Mouse (Mus musculus) liver, embryonic 12.5 days (tissue): ENCODE results near the gene Hdac1. TPM values are rescaled to one million over a fixed set of nuclear protein-coding genes. Genes with fewer than 3 reads are reported as not detected.

Experiments
- ATAC-seq: fragments of 200-750 bp; cut with Nextera tagmentation; 2 replicates; pipeline ENCODE4 v1.8.0; 2017; ENCODE audit warnings: moderate number of reproducible peaks, mild to moderate bottlenecking, moderate library complexity
- H3K27ac ChIP-seq: fragments of 300-500 bp; sonication (generic); 2 replicates; pipeline ENCODE4 v1.5.1; 2016; ENCODE audit warnings: mild to moderate bottlenecking
- H3K27me3 ChIP-seq: fragments of 300-500 bp; sonication (generic); replicated peaks from 2 replicates; pipeline ENCODE4 v1.6.1; 2016; ENCODE audit warnings: mild to moderate bottlenecking, moderate library complexity
- H3K36me3 ChIP-seq: fragments of 300-500 bp; sonication (generic); 2 replicates; pipeline ENCODE4 v1.6.1; 2016; ENCODE audit warnings: mild to moderate bottlenecking, moderate library complexity
- H3K4me1 ChIP-seq: fragments of 300-500 bp; sonication (generic); 2 replicates; pipeline ENCODE4 v1.6.1; 2016
- H3K4me2 ChIP-seq: fragments of 300-500 bp; sonication (generic); 2 replicates; pipeline ENCODE4 v1.6.1; 2016; ENCODE audit warnings: mild to moderate bottlenecking, moderate library complexity
- H3K4me3 ChIP-seq: fragments of 300-500 bp; sonication (generic); 2 replicates; pipeline ENCODE4 v1.5.1; 2016; ENCODE audit warnings: mild to moderate bottlenecking, moderate library complexity
- H3K9ac ChIP-seq: fragments of 300-500 bp; sonication (generic); 2 replicates; pipeline ENCODE4 v1.6.1; 2016; ENCODE audit warnings: mild to moderate bottlenecking, moderate library complexity
- H3K9me3 ChIP-seq: fragments of 300-500 bp; sonication (generic); replicated peaks from 2 replicates; pipeline ENCODE4 v1.6.1; 2016; ENCODE audit warnings: mild to moderate bottlenecking, moderate library complexity
- WGBS: fragments of 180-500 bp; shearing (Covaris S2); methylation state at CpG from one replicate; pipeline ENCODE4 v1.1.7; 2016; ENCODE audit not compliant: insufficient replicate concordance; 5-methylcytosine and 5-hydroxymethylcytosine counted together
- microRNA-seq: library from miRNA; unstranded; fragments of <30 nt; microRNA quantifications from one replicate; pipeline ENCODE4, GENCODE M21; 2017
- polyA plus RNA-seq: library from polyadenylated mRNA; unstranded; fragments of >200 nt; fragmentation: Nextera tagmentation; extraction: Ambion mirVana; gene quantifications from 2 replicates; pipeline ENCODE4 v1.2.1, GENCODE M21; 2016

Gene Hdac1
- polyA plus RNA-seq, 1 experiment from 2014 or later: 145 TPM

GRCm38 (mm10) chr4:129495672-129496562, 46.6 kb downstream of the Hdac1 start:
- no peak for ATAC-seq
- no peaks in the 10 kb centered on the region for H3K9me3 ChIP-seq
- peaks cover 63% of the 10 kb centered on the region for H3K4me1 ChIP-seq
- H3K9ac ChIP-seq: no peak overlapping the region
- no peak overlapping the region for H3K4me3 ChIP-seq
- WGBS: 23% methylated on average over 16 of the region's 16 CpGs
- peaks cover 54% of the 10 kb centered on the region for H3K27me3 ChIP-seq
- H3K27ac ChIP-seq: peak overlapping the region; percentile 15; the same call in 1 of the 2 replicates
- H3K36me3 ChIP-seq: no peaks in the 10 kb centered on the region
- no peak overlapping the region for H3K4me2 ChIP-seq

- Histone ChIP-seq H3K4me1 (peaks cover 51% of the 10 kb centered on the region), H3K9me3 (no peaks in the 10 kb centered on the region), H3K4me2 (no peak overlapping the region), H3K9ac (no peak overlapping the region), H3K36me3 (peaks cover under 1% of the 10 kb centered on the region; the same call in 1 of the 2 replicates), H3K27me3 (peaks cover 67% of the 10 kb centered on the region), H3K27ac (no peak overlapping the region), H3K4me3 (no peak overlapping the region)
- no peak for ATAC-seq
- WGBS: 52% methylated on average over 7 of the region's 7 CpGs
These were observed 47.8 kb downstream of the Hdac1 start for GRCm38 (mm10) chr4:129494681-129495080.

DNA sequence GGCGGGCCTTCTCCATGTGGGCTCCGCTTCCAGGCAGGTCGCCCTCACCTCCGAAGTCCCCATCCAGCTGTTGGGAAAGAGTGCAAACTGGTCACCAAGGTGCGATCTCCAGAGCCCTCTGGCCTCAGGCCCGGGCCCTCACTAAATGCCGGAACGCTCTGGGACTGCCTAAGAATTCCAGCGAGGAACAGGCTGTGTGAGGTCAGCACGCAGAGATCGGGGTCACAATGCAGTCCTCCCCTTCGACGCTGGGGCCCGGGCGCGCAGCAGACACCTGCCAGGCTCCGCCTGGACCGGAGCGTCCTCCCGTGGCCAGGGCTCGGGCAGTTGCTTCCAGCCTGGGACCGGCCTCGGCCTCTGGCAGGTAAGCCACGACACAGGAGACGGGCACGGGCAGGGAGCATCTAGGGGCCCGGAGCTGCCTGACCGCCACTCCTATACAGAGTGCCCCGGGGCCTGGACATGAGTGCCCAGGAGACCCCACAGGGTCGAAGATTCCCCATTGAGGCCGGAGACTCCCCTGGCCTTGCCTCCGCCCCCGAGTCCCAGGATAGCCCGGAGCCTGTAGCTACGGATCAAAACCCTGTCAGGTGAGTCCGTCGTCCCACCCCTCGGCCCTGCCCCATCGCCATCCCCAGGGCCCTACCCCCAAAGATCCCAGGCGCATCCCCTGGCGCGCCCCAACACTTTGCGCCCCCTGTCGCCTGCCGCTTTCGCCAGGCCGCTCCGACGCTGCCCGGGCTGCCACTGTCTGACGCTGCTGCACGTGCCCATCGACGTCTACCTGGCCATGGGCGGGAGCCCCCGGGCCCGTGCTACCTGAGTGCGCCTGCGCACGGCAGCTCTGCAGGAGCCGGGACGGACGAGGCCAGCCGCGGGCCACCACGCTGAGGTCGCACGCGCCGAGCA, 51.3 kb downstream of the Hdac1 start, which contains the start of the genes Tssk3 and Fam229a:
TSS of gene Tssk3 (minus strand) at position 51 of the 909 bp plus-strand sequence.
TSS of gene Fam229a (plus strand) at position 219 of the 909 bp plus-strand sequence.
- Histone ChIP-seq H3K9ac (peak within 1 kb of the TSS; percentile 15), H3K9me3 (no peaks in the 10 kb centered on the region), H3K4me1 (peaks cover 25% of the 10 kb centered on the region), H3K27me3 (peaks cover 53% of the 10 kb centered on the region), H3K4me3 (peak within 1 kb of the TSS; percentile 37), H3K27ac (no peak within 1 kb of the TSS), H3K36me3 (peaks cover 34% of the 10 kb centered on the region), H3K4me2 (peak within 1 kb of the TSS; percentile 63)
- ATAC-seq: peak; percentile 50
- WGBS: 12% methylated on average over 69 of the region's 70 CpGs

GRCm38 (mm10) chr4:129481090-129481489, 61.4 kb downstream of the Hdac1 start:
- no peak overlapping the region for H3K9ac ChIP-seq
- H3K9me3 ChIP-seq: no peaks in the 10 kb centered on the region
- 83% methylated on average over 1 of the region's 1 CpGs for WGBS
- no peak for ATAC-seq
- H3K27ac ChIP-seq: no peak overlapping the region
- H3K36me3 ChIP-seq: peaks cover 100% of the 10 kb centered on the region
- H3K27me3 ChIP-seq: no peaks in the 10 kb centered on the region
- 0 out of 2 replicates have a peak, but pooled peaks cover 2% of the 10 kb centered on the region for H3K4me1 ChIP-seq
- H3K4me3 ChIP-seq: no peak overlapping the region
- H3K4me2 ChIP-seq: no peak overlapping the region

DNA sequence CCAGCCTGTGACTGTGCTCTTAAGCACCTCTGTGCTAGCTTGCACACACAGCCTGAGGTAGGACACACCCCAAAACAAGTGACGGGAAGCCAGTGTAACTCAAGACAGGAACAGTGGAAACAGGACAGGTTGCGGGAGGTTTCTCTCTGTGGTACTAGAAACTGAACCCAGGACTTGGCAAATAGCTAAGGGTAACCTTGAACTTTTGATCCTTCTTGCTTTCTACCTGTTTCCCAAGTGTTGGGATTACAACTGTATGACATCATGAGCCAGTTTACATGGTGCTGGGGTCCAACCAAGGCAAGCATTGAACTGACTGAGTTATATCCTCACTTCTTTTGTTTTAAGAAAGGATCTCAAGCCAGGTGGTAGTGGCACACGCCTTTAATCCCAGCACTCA, 62.6 kb downstream of the Hdac1 start:
- no peak overlapping the region for H3K4me2 ChIP-seq
- no peak overlapping the region for H3K9ac ChIP-seq
- H3K36me3 ChIP-seq: peaks cover 100% of the 10 kb centered on the region
- no peak overlapping the region for H3K4me3 ChIP-seq
- no peak for ATAC-seq
- no peaks in the 10 kb centered on the region for H3K9me3 ChIP-seq
- no peak overlapping the region for H3K27ac ChIP-seq
- H3K27me3 ChIP-seq: no peaks in the 10 kb centered on the region
- H3K4me1 ChIP-seq: 0 out of 2 replicates have a peak, but pooled peaks cover 5% of the 10 kb centered on the region
- 86% methylated on average over 3 of the region's 3 CpGs for WGBS

DNA sequence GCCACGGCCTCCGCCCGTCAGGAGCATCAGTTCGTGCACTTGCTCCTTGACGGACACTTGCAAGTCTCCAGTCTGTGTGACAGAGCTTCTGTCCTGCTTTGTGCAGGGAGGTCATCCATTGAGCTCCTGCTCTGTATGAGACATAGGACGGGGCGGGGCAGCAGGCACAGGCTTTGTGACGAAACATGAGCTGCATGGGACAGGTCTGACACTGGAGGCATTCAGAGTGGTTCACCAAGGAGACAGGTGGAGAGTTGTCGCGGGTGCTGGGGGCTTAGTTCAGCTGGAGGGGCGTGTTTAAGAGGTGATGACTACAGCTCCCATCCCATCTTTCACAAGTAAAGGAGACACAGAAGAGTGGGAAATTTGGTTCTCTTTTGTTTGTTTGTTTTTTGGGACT, 66.5 kb downstream of the Hdac1 start:
- H3K27me3 ChIP-seq: no peaks in the 10 kb centered on the region
- H3K27ac ChIP-seq: no peak overlapping the region
- H3K36me3 ChIP-seq: peaks cover 98% of the 10 kb centered on the region
- H3K4me2 ChIP-seq: no peak overlapping the region
- no peak overlapping the region for H3K4me3 ChIP-seq
- H3K9me3 ChIP-seq: no peaks in the 10 kb centered on the region
- no peak overlapping the region for H3K9ac ChIP-seq
- WGBS: 85% methylated on average over 11 of the region's 11 CpGs
- no peak for ATAC-seq
- 0 out of 2 replicates have a peak, but pooled peaks cover 5% of the 10 kb centered on the region for H3K4me1 ChIP-seq

Small RNAs within 50 kb of the gene (microRNA-seq; reads per million reads assigned to microRNA genes)
- not detected for gene Mir8119

Other genes starting within 250 kb of the Hdac1 start
- 292 and 306 TPM in 2 replicates for gene Rbbp4, start 207.3 kb downstream of the Hdac1 start, polyA plus RNA-seq
- 31.1 and 38.9 TPM in 2 replicates for gene Zbtb8os, start 207.0 kb downstream of the Hdac1 start, polyA plus RNA-seq
- 3.1 TPM in 2 replicates for gene Zbtb8a, start 164.6 kb downstream of the Hdac1 start, polyA plus RNA-seq
- 1.3 and 1.5 TPM in 2 replicates for gene Zbtb8b, start 101.9 kb downstream of the Hdac1 start, polyA plus RNA-seq
- 36.7 and 37.4 TPM in 2 replicates for gene Bsdc1, start 81.1 kb downstream of the Hdac1 start, polyA plus RNA-seq
- not detected in 2 replicates for gene Tssk3, start 51.7 kb downstream of the Hdac1 start, polyA plus RNA-seq
- gene Fam229a, start 51.5 kb downstream of the Hdac1 start, polyA plus RNA-seq: not detected in 2 replicates
- 192 and 195 TPM in 2 replicates for gene Marcksl1, start 29.1 kb downstream of the Hdac1 start, polyA plus RNA-seq
- 4.1 and 5.1 TPM in 2 replicates for gene Lck, start 30.9 kb upstream of the Hdac1 start, polyA plus RNA-seq
- gene Fam167b, start 35.8 kb upstream of the Hdac1 start, polyA plus RNA-seq: 6.3 and 7.9 TPM in 2 replicates
- 219 and 226 TPM in 2 replicates for gene Eif3i, start 57.9 kb upstream of the Hdac1 start, polyA plus RNA-seq
- 147 and 159 TPM in 2 replicates for gene Tmem234, start 58.0 kb upstream of the Hdac1 start, polyA plus RNA-seq
- gene Dcdc2b, start 71.5 kb upstream of the Hdac1 start, polyA plus RNA-seq: 0.51 and 1.3 TPM in 2 replicates
- gene Iqcc, start 76.4 kb upstream of the Hdac1 start, polyA plus RNA-seq: 14.7 and 16.5 TPM in 2 replicates
- gene Ccdc28b, start 81.2 kb upstream of the Hdac1 start, polyA plus RNA-seq: 16.6 and 19.9 TPM in 2 replicates
- 45.4 and 45.7 TPM in 2 replicates for gene Txlna, start 98.4 kb upstream of the Hdac1 start, polyA plus RNA-seq
- gene Kpna6, start 130.1 kb upstream of the Hdac1 start, polyA plus RNA-seq: 10.0 and 10.3 TPM in 2 replicates
- gene Tmem39b, start 154.1 kb upstream of the Hdac1 start, polyA plus RNA-seq: 4.9 and 6.0 TPM in 2 replicates
- gene Khdrbs1, start 199.6 kb upstream of the Hdac1 start, polyA plus RNA-seq: 59.4 and 60.2 TPM in 2 replicates